Mouse (Mus musculus): ENCODE results near the gene Rab17.

The Rab17 gene

DNA sequence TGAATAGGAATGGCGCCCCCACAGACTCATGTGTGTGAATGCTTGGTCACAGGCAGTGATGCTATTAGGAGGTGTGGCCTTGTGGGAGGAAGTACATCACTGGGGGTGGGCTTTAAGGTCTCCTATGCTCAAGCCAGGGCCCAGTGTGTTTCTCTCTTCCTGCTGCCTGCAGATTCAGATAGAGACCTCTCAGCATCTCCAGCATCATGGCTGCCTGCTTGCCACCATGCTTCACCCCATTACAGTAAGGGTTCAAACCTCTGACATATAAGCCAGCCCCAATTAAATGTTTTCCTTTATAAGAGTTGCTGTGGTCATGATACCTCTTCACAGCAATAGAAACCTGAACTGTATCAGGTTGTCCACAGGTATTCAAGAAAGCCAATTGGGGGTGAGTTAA, 26.5 kb upstream of the Rab17 start:
- DNase-seq (ENCODE audit: low read depth, low spot score), result no peak

DNA sequence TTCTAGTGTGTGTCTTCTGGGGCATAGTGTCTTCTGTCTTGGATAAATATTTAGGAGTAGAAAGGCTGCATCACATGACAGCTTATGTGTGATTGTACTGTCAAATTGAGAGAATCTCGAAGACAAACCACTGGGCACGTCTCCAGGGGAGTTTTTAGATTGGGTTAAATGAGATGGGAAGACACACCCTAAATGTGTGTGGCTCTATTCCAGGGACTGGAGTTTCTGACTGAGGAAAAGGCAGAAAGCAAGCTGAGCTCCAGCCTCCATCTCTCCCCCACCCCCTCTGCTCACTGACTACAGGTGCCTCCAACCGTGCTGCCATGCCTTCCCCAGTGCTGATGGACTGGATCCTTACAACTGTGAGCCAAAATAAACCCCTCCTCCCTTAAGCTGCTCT, 11.9 kb upstream of the Rab17 start:
- no peak for DNase-seq (ENCODE audit: low read depth, low spot score)

DNA sequence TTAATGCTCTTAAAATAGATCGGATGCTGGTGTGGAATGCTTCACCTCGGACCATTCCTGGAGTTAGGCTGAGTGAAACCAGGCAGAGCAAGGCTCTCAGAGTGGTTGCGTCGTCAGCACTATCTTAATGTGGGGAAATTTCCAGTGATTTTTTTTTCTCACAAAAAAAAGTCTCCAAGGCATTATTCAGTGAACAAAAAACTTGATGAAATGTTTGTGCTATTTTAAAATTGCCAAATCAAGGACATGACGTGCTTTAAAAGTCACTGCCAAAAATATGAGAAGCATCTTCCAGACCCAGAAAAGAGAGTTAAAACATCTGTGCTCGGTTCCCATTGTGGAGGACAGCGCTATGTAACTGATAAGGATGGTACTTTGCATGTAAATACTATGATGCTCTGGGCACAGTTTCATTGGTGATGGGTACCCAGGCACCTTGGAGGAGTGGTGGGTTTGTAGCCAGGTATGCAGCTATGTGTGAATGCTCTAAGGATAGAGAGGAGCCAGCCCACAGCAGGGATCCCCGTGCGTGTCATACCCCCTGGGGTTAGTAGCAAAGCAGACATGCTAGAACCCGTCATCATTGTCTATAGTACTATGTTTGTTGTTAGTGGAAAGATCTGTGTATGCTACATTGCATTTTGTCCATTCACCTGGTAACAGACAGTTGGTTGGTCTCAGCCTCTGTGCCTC, 11.3 kb upstream of the Rab17 start:
- no peak for DNase-seq (ENCODE audit: low read depth, low spot score)

DNA sequence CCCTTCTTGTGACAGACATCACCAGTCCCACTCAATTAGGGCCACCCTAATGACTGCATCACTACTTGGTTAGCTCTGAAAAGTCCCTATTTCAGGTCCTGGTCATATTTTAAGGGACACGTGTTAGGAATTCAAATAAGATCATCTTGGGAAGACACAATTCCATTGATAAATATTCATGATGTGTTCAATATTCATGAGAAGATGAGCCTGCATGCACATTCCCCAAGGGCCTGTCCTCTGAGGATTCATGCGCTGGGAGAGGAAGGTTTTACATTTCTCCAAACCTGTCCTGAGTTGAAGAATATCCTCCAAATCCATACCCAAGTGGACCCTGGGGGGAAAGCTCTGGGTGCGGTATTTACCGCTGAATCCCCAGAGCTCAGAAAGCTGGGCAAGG, 6.5 kb upstream of the Rab17 start:
- DNase-seq (ENCODE audit: low read depth, low spot score), result no peak

DNA sequence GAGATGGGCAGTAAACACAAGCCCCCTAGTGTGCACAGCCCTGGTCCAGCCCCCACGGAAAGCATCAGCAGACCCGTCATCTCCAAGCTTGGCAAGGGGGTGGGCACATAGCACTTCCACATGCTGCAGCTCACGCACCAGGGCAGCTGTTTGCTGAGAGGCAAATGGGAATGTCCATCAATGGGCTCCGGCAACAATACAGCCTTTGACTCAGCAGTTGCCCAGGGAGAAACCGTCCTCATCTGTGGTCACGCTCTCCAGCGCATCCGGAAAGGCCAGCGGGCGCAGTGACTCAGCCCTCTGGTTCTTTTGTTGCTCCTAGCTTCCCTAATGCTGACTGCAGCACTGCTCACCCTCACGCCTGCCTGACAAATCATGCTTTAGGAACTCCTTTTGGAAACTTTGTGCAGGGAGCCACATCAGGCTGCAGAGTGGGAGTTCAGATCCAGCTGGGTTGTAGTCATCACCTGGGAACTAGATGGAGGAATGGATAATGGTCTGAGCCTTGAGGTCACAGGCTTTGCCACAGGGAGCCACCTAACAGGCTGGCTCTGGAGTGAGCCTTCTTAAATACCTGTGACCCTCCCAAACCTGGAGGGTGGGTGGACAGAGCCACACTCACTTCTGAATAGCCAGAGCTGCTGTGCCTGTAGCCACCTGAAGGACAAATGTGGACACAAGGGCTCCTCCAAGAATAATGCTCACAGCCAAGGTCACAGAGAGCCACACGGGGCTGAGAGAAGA, 5.6 kb upstream of the Rab17 start:
- DNase-seq (ENCODE audit: low read depth, low spot score), result no peak

DNA sequence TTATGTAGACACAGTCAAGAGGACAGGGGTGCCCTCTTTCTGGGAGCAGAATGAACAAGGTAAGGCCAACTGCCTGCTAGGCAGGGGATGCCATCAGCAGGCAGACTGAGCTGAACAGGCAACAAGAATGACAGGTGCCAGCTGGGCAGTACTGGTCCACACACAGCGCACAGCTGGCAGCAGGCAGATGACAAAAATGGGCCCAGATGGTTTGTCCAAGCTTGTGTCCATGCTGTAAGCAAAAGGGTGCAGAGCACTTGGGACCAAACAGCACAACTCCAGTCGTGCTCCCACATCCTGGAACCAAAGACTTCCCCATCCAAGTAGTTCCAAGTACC, 4.1 kb upstream of the Rab17 start:
- no peak for DNase-seq (ENCODE audit: low read depth, low spot score)

DNA sequence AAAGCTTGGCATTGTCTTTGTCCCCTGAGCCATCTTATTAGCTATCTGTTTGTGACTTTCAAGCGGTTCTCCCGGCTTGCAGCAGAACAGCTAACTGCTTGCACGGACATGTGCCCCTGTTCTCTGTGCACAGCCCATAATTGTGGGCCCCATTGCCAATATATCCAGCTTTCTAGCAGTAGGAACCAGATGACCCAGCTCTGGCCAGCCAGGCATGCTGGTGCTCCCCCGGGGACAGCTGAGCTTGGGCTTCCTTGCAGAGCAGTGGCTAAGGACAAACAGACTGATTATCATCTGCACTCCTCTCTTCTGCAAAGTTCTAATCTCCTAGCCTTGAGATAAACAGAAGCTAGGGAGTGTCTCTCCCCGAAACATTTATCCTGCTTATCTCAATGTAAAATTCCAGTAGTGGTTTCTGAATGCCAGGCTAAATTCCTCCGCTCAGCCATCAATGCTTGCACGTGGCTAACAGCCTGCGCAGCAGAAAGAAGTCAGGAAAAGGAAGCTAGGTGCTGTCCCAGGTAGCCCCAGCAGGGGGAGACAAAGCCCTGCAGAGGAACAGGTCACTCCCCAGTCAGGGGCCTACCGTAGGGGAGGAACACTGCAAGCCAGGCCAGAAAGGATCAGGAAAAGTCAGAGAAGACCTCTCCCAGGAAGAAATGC, 3.6 kb upstream of the Rab17 start:
- peak; percentile 57 for DNase-seq (ENCODE audit: low read depth, low spot score)

DNA sequence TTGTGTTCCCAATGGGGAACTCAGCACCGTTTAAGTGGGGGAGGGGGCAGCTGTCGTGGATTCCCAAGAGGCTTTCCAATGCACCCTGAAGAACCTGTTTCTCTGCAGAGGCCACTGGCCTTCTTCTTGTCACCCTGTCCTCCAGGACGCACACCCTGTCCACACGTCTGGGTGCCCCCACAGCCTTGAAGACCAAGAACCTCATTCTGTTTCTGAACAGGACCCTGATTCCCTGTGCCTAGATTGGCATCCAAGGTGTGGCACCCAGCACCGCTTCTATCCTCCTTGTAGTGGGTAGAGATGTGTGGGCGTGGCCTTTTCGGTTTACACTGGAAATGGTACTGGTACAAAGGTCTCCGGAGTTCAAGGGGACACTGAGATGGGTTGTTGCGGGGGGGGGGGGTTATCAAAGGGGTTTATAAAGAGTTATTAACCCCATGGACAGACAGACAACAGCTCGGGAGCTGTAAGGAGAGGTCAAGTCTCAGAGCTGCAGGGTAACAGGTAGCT, 475 bp upstream of the Rab17 start:
- DNase-seq (ENCODE audit: low read depth, low spot score), result no peak

DNA sequence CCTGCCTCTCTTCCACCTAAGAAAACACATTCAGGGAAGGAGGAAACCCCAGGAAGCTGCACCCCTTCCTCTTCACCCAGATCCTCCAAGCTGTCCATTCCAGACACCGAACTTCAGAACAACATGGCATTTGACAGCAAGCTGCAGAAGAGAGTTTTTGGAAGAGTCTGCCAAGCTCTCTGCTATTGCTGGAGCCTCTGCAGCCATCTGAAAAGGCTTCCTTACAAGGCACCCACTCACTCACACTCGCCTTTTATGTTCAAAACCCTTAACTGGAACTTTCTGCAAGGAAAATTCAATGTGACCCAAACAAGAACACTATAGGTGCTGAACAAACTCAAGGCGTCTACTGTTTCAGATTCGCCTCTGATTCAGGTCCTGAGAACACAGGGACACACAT, 812 bp downstream of the Rab17 start:
- DNase-seq (ENCODE audit: low read depth, low spot score), result no peak

DNA sequence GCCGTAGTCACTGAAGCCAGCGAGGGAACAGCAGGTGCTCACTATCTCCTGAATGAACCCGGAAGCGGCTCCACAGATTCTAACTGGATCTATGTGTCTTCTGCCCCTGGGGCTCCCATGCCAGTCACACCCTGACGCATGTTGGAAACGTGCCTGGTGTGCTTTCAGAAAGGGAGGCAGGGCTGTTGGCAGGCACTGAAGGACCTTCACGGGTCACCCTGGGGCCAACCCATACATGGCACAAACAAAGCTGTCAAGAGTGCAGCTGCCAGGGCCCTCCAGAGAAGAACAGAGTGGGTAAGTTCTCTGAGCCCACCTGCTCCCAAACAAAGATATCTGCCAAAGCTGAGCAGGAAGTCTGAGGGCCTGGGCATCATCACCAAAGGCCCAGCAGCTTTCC, 1.9 kb downstream of the Rab17 start:
- no peak for DNase-seq (ENCODE audit: low read depth, low spot score)

DNA sequence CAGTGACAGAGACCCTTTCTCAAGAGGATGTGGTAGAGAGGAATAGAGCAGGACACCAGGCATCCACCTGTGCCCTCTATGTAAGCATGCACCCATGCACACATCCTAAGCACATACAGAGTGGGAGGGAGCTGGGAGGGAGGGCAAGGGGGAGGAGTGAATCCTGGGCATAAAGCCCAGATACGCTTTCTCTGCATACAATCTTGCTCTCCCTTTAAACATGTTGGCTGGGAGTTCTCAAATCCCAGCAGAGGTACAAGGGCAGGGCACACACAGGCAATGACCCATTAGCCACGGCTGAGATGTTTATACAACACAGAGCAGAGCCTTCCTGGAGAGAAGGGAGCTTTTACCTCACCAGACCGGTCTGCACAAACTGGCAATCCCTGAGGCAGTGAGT, 6.5 kb downstream of the Rab17 start:
- DNase-seq (ENCODE audit: low read depth, low spot score), result no peak

DNA sequence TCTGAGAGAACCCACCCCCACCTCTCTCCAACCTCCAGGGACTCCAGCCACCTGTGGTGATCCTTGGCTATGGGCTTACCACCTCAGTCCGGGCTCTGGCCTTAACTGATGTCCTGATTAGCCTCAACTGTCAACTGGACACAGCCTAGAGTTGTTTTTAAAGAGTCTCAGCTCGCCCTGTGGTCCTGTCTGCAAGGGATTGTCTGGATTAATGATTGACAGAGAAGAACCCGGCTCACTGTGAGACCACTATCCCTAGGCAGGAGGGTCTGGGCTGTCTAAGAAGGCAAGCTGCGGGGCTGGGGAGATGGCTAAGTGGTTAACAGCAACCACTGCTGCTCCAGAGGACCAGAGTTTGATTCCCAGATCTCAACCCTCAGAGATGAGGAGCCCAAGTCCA, 6.9 kb downstream of the Rab17 start:
- no peak for DNase-seq (ENCODE audit: low read depth, low spot score)

DNA sequence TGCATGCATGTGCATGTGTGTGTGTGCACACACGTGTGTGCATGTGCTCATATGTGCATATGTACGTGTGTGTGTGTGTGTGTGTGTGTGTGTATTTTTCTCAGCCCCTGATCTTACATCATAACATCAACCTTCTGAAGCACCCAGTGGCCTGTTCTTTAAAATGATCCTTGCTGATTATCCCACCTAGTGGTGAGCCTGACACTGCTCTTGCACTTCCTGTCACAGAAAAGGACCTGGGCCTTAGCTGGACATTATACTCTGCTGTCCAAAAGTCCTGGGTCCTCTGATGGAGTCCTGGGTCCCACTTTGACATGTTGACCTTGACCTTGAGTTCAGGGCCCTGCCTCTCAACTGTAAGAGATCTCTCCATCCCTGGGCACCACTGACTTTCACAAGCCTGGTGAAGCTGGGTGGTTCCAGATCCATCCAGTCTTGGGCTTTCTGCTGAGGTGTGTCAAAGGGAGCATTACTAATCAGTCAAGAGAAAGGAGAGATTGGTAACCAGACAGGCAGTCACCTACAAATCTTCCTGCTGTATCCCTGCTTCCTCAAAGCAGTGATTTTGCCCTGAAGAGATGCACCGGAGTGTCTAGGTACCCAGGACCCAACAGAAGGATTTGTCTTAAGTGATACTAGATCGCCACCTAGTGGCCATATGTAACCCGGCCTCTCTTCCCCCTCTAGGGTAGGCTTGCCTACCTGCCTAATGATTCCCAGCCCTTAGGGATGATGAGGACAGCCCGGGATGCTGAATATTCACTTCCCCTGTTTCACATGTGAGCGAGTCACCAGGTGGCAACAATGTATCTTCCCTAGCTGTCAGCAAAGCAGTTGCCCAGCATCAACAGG, 13.0 kb downstream of the Rab17 start:
- DNase-seq (ENCODE audit: low read depth, low spot score), result peak; percentile 23

DNA sequence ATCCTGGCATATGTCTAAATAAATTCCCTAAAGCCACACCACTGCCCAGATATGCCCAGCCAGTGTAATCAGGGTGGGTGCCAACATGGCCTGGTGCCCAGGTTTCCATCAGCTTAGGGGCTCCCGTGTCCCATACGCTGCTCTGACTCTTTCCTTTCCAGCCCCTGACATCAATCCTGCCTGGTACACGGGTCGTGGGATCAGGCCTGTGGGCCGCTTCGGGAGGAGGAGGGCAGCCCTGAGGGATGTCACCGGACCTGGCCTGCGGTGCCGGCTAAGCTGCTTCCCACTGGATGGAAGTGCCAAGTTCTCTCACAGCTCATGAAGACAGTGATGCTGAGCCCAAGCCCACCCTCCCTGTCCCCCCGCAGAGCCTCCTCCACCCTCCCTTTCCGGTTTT, 15.8 kb downstream of the Rab17 start:
- DNase-seq (ENCODE audit: low read depth, low spot score), result no peak

DNA sequence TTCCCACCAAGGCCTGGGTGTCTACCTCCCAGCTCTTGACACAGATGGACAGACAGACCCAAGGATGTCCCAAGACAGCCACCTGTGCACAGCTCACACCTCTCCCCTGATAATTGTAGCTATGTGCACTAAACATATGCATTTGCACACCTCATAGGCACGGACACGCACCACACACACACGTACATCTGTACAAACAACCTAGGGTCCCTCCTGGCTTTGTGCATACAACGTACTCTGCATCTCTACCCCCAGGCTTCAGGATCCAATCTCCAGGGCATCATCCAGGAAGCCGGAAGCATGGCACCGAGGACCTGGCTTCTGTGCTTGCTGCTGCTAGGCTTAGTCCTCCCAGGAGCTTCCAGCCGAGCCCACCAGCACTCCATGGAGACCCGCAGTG, 16.7 kb downstream of the Rab17 start, which contains the start of gene Prlh:
Prlh (plus strand) TSS at position 301 of the 400 bp plus-strand sequence.
- DNase-seq (ENCODE audit: low read depth, low spot score), result no peak

DNA sequence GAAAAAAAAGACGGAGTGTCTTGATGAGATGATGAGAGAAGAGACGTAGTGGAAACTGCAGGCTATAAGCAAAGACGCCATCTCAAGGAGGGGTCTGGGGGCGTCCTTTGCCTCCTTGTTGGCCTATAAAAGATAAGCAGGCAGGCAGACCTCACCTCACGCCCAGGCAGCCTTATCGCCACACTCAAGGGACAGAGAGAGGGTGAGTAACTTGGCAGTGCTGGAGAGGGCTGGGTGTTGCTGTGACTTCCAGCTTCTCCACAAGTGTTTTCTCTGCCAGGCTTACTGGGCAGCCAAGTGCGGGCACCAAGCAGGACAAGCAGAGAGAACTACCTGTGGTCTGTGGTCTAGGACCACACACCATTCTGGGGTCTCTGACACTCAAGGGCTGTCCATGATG, 17.8 kb downstream of the Rab17 start:
- no peak for DNase-seq (ENCODE audit: low read depth, low spot score)

DNA sequence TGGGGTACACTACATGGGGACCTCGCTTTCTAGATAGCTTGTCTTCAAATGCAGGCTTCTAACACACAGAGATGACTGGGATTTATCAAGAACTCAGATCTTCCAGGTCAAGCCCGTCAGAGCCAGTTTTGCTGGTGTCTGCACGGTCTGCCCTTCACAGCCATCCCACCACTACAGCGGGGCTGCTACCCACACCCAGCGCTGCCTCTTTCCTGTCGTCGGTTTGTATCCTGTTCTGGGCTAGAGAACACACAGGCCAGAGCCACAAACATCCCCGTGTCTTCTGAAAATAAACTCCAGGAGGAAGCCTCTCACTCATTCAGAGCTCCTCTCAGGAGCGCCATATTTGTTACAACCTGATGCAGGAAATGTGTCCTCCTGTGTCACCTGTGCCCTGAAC, 20.2 kb downstream of the Rab17 start:
- no peak for DNase-seq (ENCODE audit: low read depth, low spot score)

DNA sequence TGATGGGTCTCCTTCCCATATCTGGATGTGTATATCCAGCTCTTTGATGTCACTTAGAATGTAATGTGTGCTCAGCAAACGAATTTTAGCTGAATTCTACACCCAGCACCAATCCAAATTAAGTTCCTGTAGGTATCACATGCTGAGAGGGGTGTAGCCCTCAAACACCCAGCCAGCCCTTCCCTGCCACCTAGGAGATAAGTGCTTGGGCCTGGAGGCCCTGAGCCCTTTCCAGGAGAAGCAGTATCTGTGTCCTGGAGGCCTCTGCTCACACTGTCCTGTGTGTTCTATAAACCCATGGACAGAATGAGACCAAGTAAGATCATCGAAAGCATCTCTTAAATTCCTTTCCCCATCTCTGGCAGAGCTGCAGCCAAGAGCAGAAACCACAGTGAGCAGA, 22.2 kb downstream of the Rab17 start:
- no peak for DNase-seq (ENCODE audit: low read depth, low spot score)

DNA sequence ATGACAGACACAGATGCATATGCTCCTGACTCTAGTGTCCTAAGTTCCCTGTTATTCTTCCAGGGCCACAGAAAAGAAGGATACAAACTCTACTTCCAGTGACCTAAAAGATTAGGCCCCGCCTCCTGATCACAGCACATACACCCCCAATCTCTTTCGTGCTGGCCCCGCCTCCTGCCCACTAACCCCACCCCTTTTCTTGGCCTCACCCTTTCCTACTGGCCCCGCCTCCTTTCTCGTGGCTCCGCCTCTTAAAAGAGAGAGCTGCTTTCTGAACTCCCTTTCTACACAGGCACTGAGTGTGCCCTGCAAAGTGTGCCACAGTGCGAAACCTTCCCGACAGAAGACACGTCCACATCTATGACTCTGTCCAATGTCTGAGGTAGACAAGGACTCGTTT, 24.3 kb downstream of the Rab17 start:
- DNase-seq (ENCODE audit: low read depth, low spot score), result no peak

DNA sequence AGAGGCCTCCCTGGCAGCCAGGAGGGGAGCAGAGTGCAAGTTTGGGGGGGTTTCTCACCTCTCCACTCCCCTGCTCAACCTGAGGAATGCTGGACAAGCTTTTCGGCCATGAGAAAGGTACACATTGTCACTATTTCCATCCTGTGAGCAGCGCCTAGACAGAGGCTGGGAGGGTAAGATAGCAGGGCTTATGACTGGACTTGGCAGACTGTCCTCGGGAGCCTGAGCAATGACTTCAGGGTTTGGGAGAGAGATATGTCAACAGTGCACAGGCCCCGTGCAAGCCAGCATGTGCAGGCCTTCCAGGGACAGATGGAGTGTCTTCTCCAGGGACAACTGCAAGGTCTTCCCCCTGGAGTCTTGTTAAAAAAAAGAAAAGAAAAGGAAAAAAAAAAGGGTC, 29.5 kb downstream of the Rab17 start:
- no peak for DNase-seq (ENCODE audit: low read depth, low spot score)

DNA sequence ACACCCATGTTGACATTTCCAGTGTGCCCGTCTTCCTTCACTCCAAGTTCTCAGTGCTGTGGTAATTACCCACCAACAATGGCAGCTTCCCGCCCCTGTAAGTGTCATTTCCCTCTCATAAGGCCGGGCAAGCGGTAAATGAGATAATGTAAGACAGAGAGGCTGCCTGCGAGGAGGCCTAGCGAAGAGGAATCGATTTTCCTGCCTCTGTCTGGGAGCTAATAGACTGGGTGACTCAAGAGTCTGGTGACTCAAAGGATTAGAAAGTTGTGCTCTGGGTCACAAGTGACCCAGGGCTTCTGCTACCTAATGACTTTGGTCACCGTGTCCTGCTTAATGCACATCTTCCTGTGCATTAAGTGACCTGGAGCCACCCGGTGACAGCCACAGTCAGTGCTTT, 32.5 kb downstream of the Rab17 start:
- DNase-seq (ENCODE audit: low read depth, low spot score), result no peak

DNA sequence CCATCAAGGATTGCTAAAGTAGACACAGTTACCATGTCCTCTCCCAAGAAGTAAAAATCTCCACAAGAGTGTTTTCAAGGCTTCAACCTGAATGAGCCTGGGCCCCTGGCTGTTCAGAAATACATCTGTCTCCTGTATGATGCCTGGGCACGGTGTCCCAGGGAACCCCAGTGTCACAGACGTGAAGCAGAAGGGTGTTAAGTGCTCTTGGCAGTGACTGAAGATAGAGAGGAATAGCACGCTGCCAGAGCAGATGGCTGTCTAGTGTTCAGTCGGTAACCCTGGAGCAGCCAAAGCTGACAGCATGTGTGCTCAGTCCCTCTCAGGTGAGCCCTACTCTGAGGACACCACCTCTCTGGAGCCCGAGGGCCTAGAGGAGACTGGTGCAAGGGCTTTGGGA, 36.5 kb downstream of the Rab17 start:
- no peak for DNase-seq (ENCODE audit: low read depth, low spot score)

All from retina, adult 2 months (tissue).